Mouse (Mus musculus): ENCODE measurements around the gene Ffar2. TPM values are rescaled to one million over a fixed set of nuclear protein-coding genes. Genes with fewer than 3 reads are reported as not detected.

Gene Ffar2
- polyA plus RNA-seq, 1 experiment from 2014 or later: 0.45 TPM

DNA sequence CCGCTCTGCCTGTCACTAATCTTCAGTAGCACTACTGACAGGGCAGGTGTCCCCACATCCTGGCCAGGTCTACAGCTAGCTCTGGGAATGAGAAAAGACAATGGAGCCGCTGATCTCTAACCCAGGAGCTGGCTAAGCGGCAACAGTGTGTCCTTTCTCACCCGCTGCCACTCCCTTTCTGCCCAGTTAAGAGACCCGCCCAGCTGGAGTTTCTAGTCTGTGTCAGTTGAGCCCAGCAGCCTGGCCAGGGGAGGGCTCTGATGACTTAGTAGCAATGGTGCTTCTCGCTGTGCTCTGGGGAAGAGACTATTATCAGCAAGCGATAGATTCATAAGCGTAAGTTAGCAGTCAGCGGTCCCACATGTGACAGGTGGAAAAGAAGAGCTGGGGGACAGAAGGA is 54.3 kb downstream of the Ffar2 start:
- peaks cover 2% of the 10 kb centered on the region; the same call in 1 of the 2 replicates for H3K9me3 ChIP-seq (replicated peaks; ENCODE audit: control insufficient read depth, low read length)
- no peak overlapping the region for H3K27ac ChIP-seq (ENCODE audit: low read length)
- no peak overlapping the region for H3K9ac ChIP-seq (ENCODE audit: low read length)
- WGBS: 28% methylated on average over 9 of the region's 9 CpGs
- no peak overlapping the region for H3K4me3 ChIP-seq (ENCODE audit: low read length)
- no peaks in the 10 kb centered on the region for H3K36me3 ChIP-seq (ENCODE audit: control insufficient read depth, insufficient read depth)
- peaks cover 2% of the 10 kb centered on the region for H3K27me3 ChIP-seq (ENCODE audit: control insufficient read depth, insufficient read depth, low read length)
- H3K4me1 ChIP-seq (ENCODE audit: control insufficient read depth, insufficient read depth, low read length): no peaks in the 10 kb centered on the region
- no peak for ATAC-seq (replicated peaks; ENCODE audit: extremely low read depth, insufficient read depth, low FRiP score)
- H3K4me2 ChIP-seq (ENCODE audit: low read depth, low read length): no peak overlapping the region

Other genes with a start within 250 kb of the Ffar2 start
- 4.2 TPM in 2 replicates for gene Kmt2b, start 235.0 kb downstream of the Ffar2 start, polyA plus RNA-seq (2015; fragmentation: Nextera tagmentation; extraction: Ambion mirVana)
- gene Zbtb32, start 224.9 kb downstream of the Ffar2 start, polyA plus RNA-seq (2015; fragmentation: Nextera tagmentation; extraction: Ambion mirVana): 0.24 and 0.51 TPM in 2 replicates
- gene Upk1a, start 210.9 kb downstream of the Ffar2 start, polyA plus RNA-seq (2015; fragmentation: Nextera tagmentation; extraction: Ambion mirVana): 0.47 and 0.49 TPM in 2 replicates
- 1,996 and 2,229 TPM in 2 replicates for gene Cox6b1, start 197.6 kb downstream of the Ffar2 start, polyA plus RNA-seq (2015; fragmentation: Nextera tagmentation; extraction: Ambion mirVana)
- gene Etv2, start 187.9 kb downstream of the Ffar2 start, polyA plus RNA-seq (2015; fragmentation: Nextera tagmentation; extraction: Ambion mirVana): not detected in 2 replicates
- gene Rbm42, start 173.5 kb downstream of the Ffar2 start, polyA plus RNA-seq (2015; fragmentation: Nextera tagmentation; extraction: Ambion mirVana): 84.5 and 85.8 TPM in 2 replicates
- 32.2 and 32.6 TPM in 2 replicates for gene Haus5, start 158.8 kb downstream of the Ffar2 start, polyA plus RNA-seq (2015; fragmentation: Nextera tagmentation; extraction: Ambion mirVana)
- gene Pmis2, start 152.2 kb downstream of the Ffar2 start, polyA plus RNA-seq (2015; fragmentation: Nextera tagmentation; extraction: Ambion mirVana): not detected in 2 replicates
- 1.0 and 1.8 TPM in 2 replicates for gene 2200002J24Rik, start 124.8 kb downstream of the Ffar2 start, polyA plus RNA-seq (2015; fragmentation: Nextera tagmentation; extraction: Ambion mirVana)
- gene Atp4a, start 111.6 kb downstream of the Ffar2 start, polyA plus RNA-seq (2015; fragmentation: Nextera tagmentation; extraction: Ambion mirVana): 0.37 and 0.39 TPM in 2 replicates
- gene Tmem147, start 94.2 kb downstream of the Ffar2 start, polyA plus RNA-seq (2015; fragmentation: Nextera tagmentation; extraction: Ambion mirVana): 197 and 203 TPM in 2 replicates
- 0.21 and 0.47 TPM in 2 replicates for gene Gapdhs, start 80.1 kb downstream of the Ffar2 start, polyA plus RNA-seq (2015; fragmentation: Nextera tagmentation; extraction: Ambion mirVana)
- gene Sbsn, start 72.3 kb downstream of the Ffar2 start, polyA plus RNA-seq (2015; fragmentation: Nextera tagmentation; extraction: Ambion mirVana): 1.6 and 1.8 TPM in 2 replicates
- gene Dmkn, start 60.0 kb downstream of the Ffar2 start, polyA plus RNA-seq (2015; fragmentation: Nextera tagmentation; extraction: Ambion mirVana): 5.2 and 5.9 TPM in 2 replicates
- 2.0 and 2.7 TPM in 2 replicates for gene Krtdap, start 35.9 kb downstream of the Ffar2 start, polyA plus RNA-seq (2015; fragmentation: Nextera tagmentation; extraction: Ambion mirVana)
- 0.10 TPM in 1 of 2 replicates, not detected in the other for gene Ffar3, start 32.4 kb upstream of the Ffar2 start, polyA plus RNA-seq (2015; fragmentation: Nextera tagmentation; extraction: Ambion mirVana)
- gene Ffar1, start 37.8 kb upstream of the Ffar2 start, polyA plus RNA-seq (2015; fragmentation: Nextera tagmentation; extraction: Ambion mirVana): 0.04 TPM in 1 of 2 replicates, not detected in the other
- 0.14 and 0.24 TPM in 2 replicates for gene Cd22, start 56.6 kb upstream of the Ffar2 start, polyA plus RNA-seq (2015; fragmentation: Nextera tagmentation; extraction: Ambion mirVana)
- 0.24 TPM in 1 of 2 replicates, not detected in the other for gene Mag, start 91.1 kb upstream of the Ffar2 start, polyA plus RNA-seq (2015; fragmentation: Nextera tagmentation; extraction: Ambion mirVana)
- not detected in 2 replicates for gene Hamp2, start 100.9 kb upstream of the Ffar2 start, polyA plus RNA-seq (2015; fragmentation: Nextera tagmentation; extraction: Ambion mirVana)
- gene Hamp, start 120.3 kb upstream of the Ffar2 start, polyA plus RNA-seq (2015; fragmentation: Nextera tagmentation; extraction: Ambion mirVana): not detected in 2 replicates
- 15.5 and 16.6 TPM in 2 replicates for gene Usf2, start 133.0 kb upstream of the Ffar2 start, polyA plus RNA-seq (2015; fragmentation: Nextera tagmentation; extraction: Ambion mirVana)
- gene Lsr, start 149.7 kb upstream of the Ffar2 start, polyA plus RNA-seq (2015; fragmentation: Nextera tagmentation; extraction: Ambion mirVana): 10.8 and 14.5 TPM in 2 replicates
- 0.70 and 0.90 TPM in 2 replicates for gene Fam187b, start 150.0 kb upstream of the Ffar2 start, polyA plus RNA-seq (2015; fragmentation: Nextera tagmentation; extraction: Ambion mirVana)
- gene Fxyd5, start 218.7 kb upstream of the Ffar2 start, polyA plus RNA-seq (2015; fragmentation: Nextera tagmentation; extraction: Ambion mirVana): 44.7 and 46.7 TPM in 2 replicates
- 1.1 TPM in 2 replicates for gene Fxyd7, start 227.7 kb upstream of the Ffar2 start, polyA plus RNA-seq (2015; fragmentation: Nextera tagmentation; extraction: Ambion mirVana)
- 1,006 and 1,110 TPM in 2 replicates for gene Fxyd1, start 233.4 kb upstream of the Ffar2 start, polyA plus RNA-seq (2015; fragmentation: Nextera tagmentation; extraction: Ambion mirVana)
- 0.09 and 0.11 TPM in 2 replicates for gene Lgi4, start 235.6 kb upstream of the Ffar2 start, polyA plus RNA-seq (2015; fragmentation: Nextera tagmentation; extraction: Ambion mirVana)